Mouse (Mus musculus) kidney, adult 2 months (tissue): Measurements from ENCODE around the gene Lpp.

Experiments
- CTCF ChIP-seq: fragments of 200-500 bp; conservative IDR thresholded peaks from 2 replicates; pipeline ENCODE4 v1.5.1; 2011; ENCODE audit warnings: low read depth, mild to moderate bottlenecking, control low read depth, low read length, moderate library complexity, mixed read lengths; ENCODE audit not compliant: insufficient read depth, insufficient read length
- POLR2A ChIP-seq: fragments of 200-500 bp; IDR thresholded peaks from one replicate; pipeline ENCODE4 v1.6.1; 2011; ENCODE audit warnings: low read depth, low read length, control low read depth

GRCm38 (mm10) chr16:24441338-24441737 lies 48.0 kb downstream of the Lpp start:
- no peak for TF ChIP-seq POLR2A
- no peak for TF ChIP-seq CTCF
